Mouse (Mus musculus) olfactory bulb, adult 2 months (tissue): Measurements from ENCODE around the gene Oat.

Experiments
- CTCF ChIP-seq: fragments of 200-500 bp; IDR thresholded peaks from 2 replicates; pipeline ENCODE4 v1.5.1; 2012; ENCODE audit warnings: low read depth, mild to moderate bottlenecking, low read length, moderate library complexity; ENCODE audit not compliant: insufficient read depth
- POLR2A ChIP-seq: fragments of 200-500 bp; IDR thresholded peaks from 2 replicates; pipeline ENCODE4 v1.6.1; 2012; ENCODE audit warnings: mild to moderate bottlenecking, low read depth, low read length, moderate library complexity; ENCODE audit not compliant: insufficient read depth

DNA sequence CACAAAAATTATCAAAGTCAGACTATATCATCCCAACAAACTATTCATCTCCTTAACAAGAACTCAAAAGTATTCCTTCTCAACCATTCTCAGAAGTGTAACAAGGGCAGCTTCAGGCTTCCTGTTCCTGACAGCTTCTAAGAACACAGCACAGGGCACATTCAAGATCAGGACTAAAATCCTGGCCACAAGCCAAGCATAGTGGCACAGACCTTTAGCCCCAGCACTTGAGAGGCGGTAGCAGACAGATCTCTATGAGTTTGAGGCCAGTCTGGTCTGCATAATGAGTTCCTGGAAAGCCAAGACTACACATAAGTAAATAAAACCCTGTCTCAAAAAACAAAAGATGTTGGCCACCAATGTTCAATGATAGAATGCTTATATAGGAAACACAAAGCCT, 10.4 kb downstream of the Oat start:
- no peak for TF ChIP-seq CTCF
- no peak for TF ChIP-seq POLR2A
